Mouse (Mus musculus): Measurements from ENCODE around the gene Txnrd2.

- TF ChIP-seq CTCF (IDR thresholded peaks at IDR 0.05; ENCODE audit: insufficient read depth, low read length) (no peak), POLR2A (IDR thresholded peaks at IDR 0.05; ENCODE audit: borderline replicate concordance, extremely low read depth, low read depth, low read length) (no peak)
Observed at GRCm38 (mm10) chr16:18462598-18462997, 36.4 kb downstream of the Txnrd2 start.

All from lung, adult 2 months (tissue).